Mouse (Mus musculus) retina, embryonic 14.5 days (tissue): ENCODE measurements around the gene Cyb5b.

Source experiments
- DNase-seq: peaks from one replicate; pipeline ENCODE4 v3.0.0-alpha.2; 2015; ENCODE audit warnings: low spot score

Gene Cyb5b

DNA sequence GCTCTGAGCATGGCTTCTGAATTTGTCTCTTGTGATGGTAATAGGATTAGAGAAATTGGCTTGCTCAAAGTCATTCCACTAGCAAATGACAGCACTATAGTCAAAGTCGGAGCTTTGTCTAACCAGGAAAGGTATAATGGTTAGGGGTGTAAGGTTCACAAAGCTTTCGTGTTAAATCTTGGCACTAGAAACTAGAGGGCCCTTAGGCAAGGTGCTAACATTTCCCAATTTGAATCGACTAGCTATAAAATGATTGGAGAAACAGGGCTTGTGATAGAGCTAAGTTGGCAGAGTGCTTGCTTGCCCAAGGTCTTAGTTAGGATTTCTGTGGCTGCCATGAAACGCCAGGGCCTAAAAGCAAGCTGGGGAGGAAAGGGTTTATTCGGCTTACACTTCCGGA lies 20.4 kb upstream of the Cyb5b start:
- no peak for DNase-seq

- no peak for DNase-seq
These were observed 17.6 kb upstream of the Cyb5b start for GRCm38 (mm10) chr8:107132581-107133491.

- no peak for DNase-seq
These were observed 16.6 kb upstream of the Cyb5b start for GRCm38 (mm10) chr8:107133881-107134280.

GRCm38 (mm10) chr8:107136003-107136612 lies 14.3 kb upstream of the Cyb5b start:
- peak; percentile 38 for DNase-seq

DNA sequence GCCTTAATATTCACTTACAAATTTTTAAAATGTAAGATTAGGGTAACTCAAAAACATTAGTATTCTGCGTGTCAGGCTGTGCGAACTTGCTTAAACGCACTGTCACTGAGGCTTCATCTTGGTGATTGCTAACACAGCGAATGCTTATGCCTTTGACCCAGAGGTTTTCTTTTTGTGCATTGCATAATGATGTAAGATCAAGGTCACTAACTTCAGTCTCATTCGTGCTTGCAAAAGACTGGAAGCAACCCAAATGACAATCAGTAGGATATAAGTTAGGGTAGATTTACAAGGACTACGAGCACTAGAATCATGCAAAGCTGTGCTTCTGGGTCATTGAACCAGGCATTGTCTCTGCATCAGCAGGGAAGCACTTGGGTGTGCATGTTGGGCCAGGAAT lies 12.8 kb upstream of the Cyb5b start:
- no peak for DNase-seq

DNA sequence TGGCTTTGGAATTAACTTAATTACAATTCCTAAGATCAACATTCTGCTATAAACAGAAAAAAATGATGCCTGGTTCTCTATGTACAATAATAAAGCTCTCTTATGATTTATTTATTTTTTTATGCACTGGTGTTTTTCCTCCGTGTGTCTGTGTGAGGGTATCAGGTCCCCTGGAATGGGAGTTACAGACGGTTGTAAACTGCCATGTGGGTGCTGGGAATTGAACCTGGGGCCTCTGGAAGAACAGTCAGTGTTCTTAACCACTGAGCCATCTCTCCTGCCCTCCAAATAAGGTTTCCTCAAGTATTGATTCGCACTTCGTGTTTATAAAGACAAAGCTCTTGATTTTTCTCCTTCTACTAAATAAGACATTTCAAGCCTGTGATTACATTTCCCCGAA lies 12.1 kb upstream of the Cyb5b start:
- no peak for DNase-seq

DNA sequence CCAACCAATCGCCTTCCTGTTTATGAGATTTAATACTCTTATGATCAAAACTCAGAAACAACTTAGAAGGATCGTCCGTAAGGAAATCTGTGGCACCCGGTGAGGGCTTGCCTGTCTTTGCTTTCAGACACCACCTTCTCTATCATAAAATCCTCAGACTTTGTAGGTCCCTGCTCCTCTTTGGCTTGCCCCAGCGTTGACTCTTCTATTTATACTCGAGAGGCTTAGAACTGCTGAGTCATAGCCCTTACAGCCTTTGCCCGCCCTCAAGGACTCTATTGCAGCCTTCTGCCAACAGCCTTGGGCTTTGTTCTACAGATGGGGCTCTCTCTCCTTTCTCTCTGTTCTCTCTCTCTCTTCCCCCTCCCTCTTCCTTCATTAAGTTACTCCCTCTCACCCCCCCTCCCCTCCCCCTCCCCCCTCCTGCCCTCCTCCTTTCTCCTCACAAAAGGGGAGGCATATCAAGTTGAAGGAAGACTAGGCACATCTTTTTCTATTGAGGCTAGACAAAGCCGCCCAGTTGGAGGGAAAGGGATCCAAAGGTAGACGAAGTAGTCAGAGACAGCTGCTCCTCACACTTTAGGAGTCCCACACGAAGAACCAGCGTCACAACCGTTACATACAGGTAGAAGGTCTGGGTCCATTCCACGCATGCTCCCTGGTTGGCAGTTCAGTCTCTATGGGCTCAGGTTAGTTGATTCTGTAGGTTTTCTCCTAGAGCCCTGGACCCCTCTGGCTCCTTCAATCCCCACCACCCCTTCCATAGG lies 10.6 kb upstream of the Cyb5b start:
- no peak for DNase-seq

- no peak for DNase-seq
These were observed 7.9 kb upstream of the Cyb5b start for GRCm38 (mm10) chr8:107142539-107142938.

DNA sequence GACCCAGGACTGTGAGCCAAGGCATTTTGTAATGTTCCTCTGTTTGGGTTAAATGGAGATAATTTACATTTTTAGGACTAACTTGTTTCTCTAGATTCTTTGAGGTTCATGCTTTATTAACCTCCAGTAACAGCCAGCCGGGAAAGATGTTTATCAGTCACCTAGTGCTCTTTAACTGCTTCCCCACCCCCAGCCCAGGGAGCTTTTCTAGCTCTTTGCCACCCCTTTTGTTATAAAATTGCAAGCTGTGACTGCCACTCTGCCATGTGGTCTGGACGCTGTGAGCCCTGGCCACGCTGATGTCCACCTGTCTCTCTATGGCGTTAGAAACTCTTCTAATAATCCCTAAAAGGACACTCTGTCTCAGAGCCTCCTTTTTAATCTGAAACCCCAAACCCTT lies 6.9 kb upstream of the Cyb5b start:
- no peak for DNase-seq

DNA sequence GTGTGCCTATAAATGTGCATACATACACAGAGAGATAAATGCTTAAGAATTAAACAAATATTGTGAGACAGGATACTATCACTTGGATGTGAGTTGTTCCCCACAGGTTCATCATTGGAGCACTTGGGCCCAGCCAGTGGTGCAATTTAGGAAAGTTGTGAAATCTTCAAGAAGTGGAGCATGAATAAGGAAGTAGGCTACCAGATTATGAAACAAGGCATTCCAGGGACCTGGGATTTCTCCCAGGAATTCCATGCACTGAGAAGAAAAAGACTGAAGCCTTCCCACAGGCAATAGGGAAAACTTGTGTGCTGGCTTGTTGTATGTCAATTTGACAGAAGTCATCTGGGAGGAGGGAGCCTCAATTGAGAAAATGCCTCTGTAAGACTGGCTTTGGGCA lies 4.3 kb upstream of the Cyb5b start:
- no peak for DNase-seq

DNA sequence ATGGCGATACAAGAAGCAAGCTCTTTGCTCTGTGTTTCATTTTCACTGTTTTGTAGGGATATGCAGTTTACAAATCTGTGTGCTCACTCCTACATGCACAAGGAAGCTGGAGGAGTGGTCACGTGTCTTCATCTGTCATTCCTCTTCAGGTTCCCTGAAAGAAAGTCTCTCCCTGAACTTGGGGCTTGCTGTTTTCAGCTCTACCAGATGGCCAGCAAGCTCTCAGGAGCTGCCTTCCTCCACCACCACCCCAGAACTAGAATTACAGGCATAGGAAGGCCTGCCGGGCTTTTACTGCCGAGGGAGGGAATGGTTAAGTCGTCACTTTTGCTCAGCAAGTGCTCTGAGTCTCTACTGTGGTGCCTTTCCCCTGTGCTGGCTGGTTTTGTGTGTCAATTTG lies 1.6 kb upstream of the Cyb5b start:
- no peak for DNase-seq

DNA sequence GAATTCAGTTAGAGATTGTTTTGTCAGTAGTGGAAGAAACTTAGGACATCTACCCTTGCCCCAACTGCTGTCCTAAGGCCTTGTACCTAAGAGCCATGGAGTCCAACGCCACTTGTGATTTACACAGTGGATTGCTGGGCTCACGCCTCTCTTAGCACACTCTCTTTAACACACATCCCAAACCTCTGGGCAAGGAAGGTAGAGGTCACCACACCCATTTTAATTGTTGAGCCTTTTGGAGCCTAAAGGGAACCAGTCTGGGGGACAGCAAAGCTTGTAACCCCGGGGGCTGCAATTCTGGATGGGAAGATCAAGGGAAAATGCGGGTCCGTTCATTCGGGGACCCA lies 410 bp upstream of the Cyb5b start:
- no peak for DNase-seq

DNA sequence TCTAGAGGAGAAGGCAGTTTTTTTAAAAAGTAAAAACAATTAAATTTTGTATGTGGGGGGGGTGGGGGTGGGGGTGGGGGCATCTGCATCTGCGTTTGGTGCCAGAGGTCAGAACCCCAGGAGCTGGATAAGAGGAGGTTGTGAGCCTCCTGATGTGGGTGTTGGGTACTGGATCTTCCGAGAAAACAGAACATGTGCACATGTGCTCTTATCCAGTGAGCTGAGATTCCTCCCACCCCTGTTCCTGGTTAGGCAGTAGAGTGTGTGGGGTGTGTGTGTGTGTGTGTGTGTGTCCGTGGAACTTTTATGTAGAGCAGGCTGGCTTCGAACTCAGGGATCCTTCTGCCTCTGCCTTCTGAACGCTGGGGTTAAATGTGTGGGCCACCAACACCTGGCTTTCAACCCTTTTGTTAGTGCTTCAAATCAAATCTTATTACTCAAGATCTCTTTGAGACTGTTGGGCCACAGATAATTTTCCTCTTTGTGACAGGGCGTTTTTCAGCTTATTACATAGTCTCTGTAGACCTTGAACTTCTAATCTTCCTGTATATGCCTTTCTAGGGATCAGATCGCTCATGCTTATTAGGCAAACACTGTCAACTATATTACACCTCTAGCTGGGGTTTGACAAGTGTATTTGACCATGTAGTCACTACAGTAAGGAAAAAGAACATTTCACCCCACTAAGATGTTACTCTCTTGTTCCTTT lies 926 bp downstream of the Cyb5b start:
- no peak for DNase-seq

- DNase-seq, result no peak
These were observed 3.1 kb downstream of the Cyb5b start for GRCm38 (mm10) chr8:107153326-107154210.

- no peak for DNase-seq
These were observed 6.4 kb downstream of the Cyb5b start for GRCm38 (mm10) chr8:107156816-107157215.

DNA sequence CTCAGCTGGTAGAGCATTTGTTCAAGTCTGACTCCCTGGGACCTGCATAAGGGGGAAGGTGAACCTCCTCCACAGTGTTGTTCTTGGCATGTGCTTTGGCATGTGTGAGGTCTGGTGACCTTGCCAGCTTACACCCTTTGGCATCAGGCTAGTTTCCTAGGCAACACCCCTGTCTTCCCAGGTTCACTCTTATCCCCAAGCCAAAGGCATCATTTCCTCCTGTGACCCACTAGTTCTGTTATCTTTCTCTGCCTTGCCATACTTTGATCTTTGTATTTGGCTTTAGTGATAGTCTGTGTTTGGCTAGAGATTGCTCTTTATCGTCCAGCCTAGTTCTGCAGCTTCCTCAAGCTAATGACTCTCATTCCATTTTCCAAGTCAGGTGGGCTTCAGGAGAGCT lies 7.4 kb downstream of the Cyb5b start:
- no peak for DNase-seq

GRCm38 (mm10) chr8:107158890-107159289 lies 8.4 kb downstream of the Cyb5b start:
- no peak for DNase-seq

DNA sequence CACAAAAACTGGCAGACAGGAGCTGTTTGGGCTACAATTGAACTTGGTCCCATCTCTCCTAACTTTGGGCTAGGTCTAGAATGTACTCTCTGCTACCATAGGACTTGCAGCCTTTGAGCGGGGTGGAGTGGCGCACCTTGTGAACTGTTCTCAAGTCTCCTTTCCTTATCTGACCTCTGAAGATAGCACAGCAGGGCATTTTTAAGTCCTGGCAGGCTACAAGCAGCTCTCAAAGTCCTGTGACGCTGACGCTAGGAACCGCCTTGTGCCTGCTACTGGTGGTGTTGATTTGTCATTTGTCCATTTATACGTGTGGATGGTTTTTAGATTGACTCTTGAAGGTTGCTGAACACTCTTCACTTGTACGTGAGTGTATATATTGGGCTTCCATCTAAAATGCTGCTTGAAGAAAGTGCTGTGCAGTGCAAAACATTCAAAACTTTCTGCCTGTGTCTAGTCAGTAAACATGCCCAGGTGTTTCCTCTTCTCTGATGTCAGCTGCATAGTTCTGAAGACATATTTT lies 13.9 kb downstream of the Cyb5b start:
- DNase-seq, result no peak

DNA sequence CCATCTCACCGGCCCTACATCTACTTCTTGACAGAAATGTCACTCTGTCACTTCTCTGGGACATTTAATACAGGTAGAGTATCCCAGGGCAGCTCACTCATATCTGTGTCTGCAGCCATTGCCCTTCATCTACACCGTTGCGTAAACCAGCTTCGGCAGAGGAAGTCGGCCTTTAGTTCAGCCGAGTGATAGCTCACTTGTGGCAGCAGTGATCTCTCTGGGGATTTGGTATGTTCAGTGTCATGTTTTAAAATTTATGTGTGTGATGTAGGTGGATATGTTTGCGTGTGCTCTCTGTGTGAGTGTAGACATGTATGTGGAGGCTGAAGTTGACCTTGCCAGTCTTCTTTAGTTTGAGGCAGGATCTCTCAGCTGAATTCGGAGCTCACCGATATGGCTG lies 15.3 kb downstream of the Cyb5b start:
- DNase-seq, result no peak

DNA sequence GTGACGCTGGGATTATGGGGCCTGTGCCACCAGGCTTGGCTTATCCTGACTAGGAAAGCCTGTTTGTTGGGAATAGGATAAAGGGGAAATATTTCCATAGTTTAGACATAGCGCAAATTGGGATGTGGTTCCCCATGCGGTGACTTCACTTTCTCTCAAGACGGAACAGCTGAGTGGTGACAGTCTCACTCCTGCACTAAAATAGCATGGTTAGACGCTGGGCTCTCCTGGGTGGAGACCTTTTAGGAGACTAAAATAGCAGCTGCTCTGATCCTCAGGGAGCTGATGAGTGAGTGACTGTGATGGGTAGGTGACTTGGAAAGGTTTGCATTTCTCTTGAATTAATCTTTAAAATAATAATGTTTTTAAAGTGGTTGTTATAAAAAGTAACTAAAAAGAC lies 17.4 kb downstream of the Cyb5b start:
- DNase-seq, result no peak

DNA sequence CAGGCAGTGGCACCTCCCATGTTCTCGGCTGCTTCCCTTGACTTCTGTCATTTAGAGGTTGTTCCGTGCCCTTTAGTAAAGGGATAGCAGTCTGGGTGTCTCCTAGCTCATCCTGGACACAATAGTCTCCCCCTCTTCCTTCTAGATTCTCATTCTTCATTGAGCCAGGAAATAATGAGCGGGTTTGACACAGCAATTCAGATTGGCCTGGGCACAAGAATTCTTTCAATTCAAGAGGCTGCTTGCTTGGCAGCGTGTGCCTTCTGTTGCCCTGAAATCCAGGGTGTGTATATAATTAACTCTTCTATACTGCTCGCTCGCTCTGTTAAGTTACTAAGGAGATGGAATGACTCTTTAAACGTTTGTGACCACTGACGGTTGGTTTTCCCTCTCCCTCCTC lies 21.7 kb downstream of the Cyb5b start:
- no peak for DNase-seq
